Mouse (Mus musculus) lung, postnatal 0 days (tissue): ENCODE measurements around the gene Nabp1. TPM values are rescaled to one million over a fixed set of nuclear protein-coding genes. Genes with fewer than 3 reads are reported as not detected.

Source experiments
- ATAC-seq: fragments of 200-750 bp; cut with Nextera tagmentation; 2 replicates; pipeline ENCODE4 v1.8.0; 2017; ENCODE audit warnings: moderate library complexity
- DNase-seq: peaks from one replicate; pipeline ENCODE4 v3.0.0-alpha.2; 2016; ENCODE audit warnings: low spot score
- H3K27ac ChIP-seq: fragments of 300-500 bp; sonication (generic); 2 replicates; pipeline ENCODE4 v1.5.1; 2014; ENCODE audit warnings: antibody characterized with exemption, mild to moderate bottlenecking, low read length, mixed read lengths
- H3K27me3 ChIP-seq: fragments of 300-500 bp; sonication (generic); replicated peaks from 2 replicates; pipeline ENCODE4 v1.6.1; 2014; ENCODE audit warnings: low read length, mixed read lengths; ENCODE audit not compliant: insufficient read depth
- H3K36me3 ChIP-seq: fragments of 300-500 bp; sonication (generic); 2 replicates; pipeline ENCODE4 v1.6.1; 2014; ENCODE audit warnings: low read length, mixed read lengths; ENCODE audit not compliant: insufficient read depth
- H3K4me1 ChIP-seq: fragments of 300-500 bp; sonication (generic); 2 replicates; pipeline ENCODE4 v1.6.1; 2014; ENCODE audit warnings: antibody characterized with exemption, low read depth, low read length, mixed read lengths; ENCODE audit not compliant: insufficient read depth
- H3K4me2 ChIP-seq: fragments of 300-500 bp; sonication (generic); replicated peaks from 2 replicates; pipeline ENCODE4 v1.6.1; 2014; ENCODE audit warnings: low read depth, mild to moderate bottlenecking, low read length, moderate library complexity, mixed read lengths
- H3K4me3 ChIP-seq: fragments of 300-500 bp; sonication (generic); 2 replicates; pipeline ENCODE4 v1.5.1; 2014; ENCODE audit warnings: low read depth, low read length
- H3K9ac ChIP-seq: fragments of 300-500 bp; sonication (generic); replicated peaks from 2 replicates; pipeline ENCODE4 v1.6.1; 2014; ENCODE audit warnings: low read depth, mild to moderate bottlenecking
- H3K9me3 ChIP-seq: fragments of 300-500 bp; sonication (generic); 2 replicates; pipeline ENCODE4 v1.6.1; 2016; ENCODE audit warnings: low read length, mixed read lengths
- CTCF ChIP-seq: IDR thresholded peaks from 2 replicates; pipeline ENCODE4 v1.5.1; 2016; ENCODE audit warnings: antibody characterized with exemption, mild to moderate bottlenecking
- EP300 ChIP-seq: IDR thresholded peaks from 2 replicates; pipeline ENCODE4 v1.6.1; 2016; ENCODE audit warnings: antibody characterized with exemption, mild to moderate bottlenecking, control low read depth
- WGBS: fragments of 180-500 bp; shearing (Covaris S2); extraction: QIAGEN DNeasy Blood & Tissue Kit; methylation state at CpG from one replicate; pipeline ENCODE4 v1.1.7; 2014; 5-methylcytosine and 5-hydroxymethylcytosine counted together
- polyA plus RNA-seq: library from polyadenylated mRNA; unstranded; fragments of >200 nt; fragmentation: Nextera tagmentation; extraction: Ambion mirVana; gene quantifications from 2 replicates; pipeline ENCODE4 v1.2.1, GENCODE M21; 2015

The Nabp1 gene
- polyA plus RNA-seq, 1 experiment from 2014 or later = 20.0 TPM

DNA sequence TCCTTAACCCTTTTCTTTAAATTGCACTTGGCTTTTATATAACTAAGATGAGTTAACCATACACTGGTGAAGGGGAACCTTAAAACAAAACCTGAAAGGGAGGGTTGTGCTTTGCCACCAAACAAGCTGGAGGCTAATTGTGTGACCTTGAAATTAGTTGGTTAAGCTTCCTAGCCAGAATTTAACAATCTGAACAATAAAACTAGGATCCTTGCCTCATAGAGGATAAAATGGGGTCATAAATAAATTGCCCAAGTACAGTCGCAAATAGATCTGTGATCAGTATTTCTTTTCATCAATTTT, 753 bp upstream of the Nabp1 start:
- no peaks in the 10 kb centered on the region for H3K36me3 ChIP-seq
- no peaks in the 10 kb centered on the region for H3K9me3 ChIP-seq
- ATAC-seq (no peak), DNase-seq (no peak)
- peak overlapping the region; percentile 70 for H3K4me3 ChIP-seq
- no peaks in the 10 kb centered on the region for H3K27me3 ChIP-seq
- peak overlapping the region; percentile 62 for H3K4me2 ChIP-seq
- H3K4me1 ChIP-seq = no peaks in the 10 kb centered on the region; the same call in 1 of the 2 replicates
- peak overlapping the region; percentile 73 for H3K9ac ChIP-seq
- 79% methylated on average over 1 of the region's 1 CpGs for WGBS
- peak overlapping the region; percentile 92 for H3K27ac ChIP-seq
- TF ChIP-seq CTCF (no peak), EP300 (no peak)

DNA sequence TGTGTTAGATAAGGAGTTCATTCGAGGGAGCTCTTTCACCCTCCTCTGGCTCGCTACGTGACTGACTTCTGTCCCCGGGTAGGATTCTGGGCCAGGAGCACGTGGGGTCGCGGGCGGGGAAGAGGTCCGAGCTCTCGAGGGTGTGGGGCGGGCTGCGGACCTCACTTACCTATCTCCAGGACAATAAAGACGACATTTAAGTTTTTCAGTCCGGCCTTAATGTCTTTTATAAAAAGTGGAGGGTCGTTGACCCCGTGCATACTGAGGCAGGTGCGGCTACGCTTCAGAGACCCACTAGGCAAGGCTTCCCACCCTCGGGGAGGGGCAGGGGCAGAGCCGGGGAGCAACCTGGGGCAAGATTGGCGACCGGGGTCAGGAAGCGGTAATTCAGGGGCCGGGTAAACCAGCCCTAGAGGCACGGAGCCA, 556 bp downstream of the Nabp1 start:
- ATAC-seq = peak; percentile 10
- Histone ChIP-seq H3K4me2 (peak overlapping the region; percentile 90), H3K9ac (peak overlapping the region; percentile 64), H3K4me3 (peak overlapping the region; percentile 70), H3K27ac (peak overlapping the region; percentile 93), H3K4me1 (no peaks in the 10 kb centered on the region; the same call in 1 of the 2 replicates), H3K27me3 (no peaks in the 10 kb centered on the region), H3K36me3 (no peaks in the 10 kb centered on the region), H3K9me3 (no peaks in the 10 kb centered on the region)
- TF ChIP-seq EP300 (no peak), CTCF (no peak)
- DNase-seq = no peak
- WGBS = under 1% methylated on average over 25 of the region's 25 CpGs

DNA sequence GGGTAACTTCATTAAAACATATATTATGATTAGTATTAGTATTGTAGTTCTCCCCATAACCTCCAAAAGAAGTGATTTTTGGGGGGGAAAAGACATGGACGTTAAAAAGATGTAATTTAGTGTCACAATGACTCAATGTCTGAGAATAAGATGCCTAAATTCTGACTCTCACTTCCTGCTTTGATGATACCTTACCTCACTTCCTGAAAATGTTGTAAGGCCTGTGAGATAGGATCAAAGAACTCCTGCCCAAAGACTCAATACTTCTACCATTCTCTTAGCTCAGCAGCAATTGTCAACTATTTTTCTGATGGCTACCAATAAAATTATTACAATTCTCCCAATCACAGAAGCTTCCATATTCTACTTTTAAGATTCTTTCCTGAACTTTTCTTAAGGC, 1.8 kb downstream of the Nabp1 start:
- Histone ChIP-seq H3K4me1 (no peaks in the 10 kb centered on the region; the same call in 1 of the 2 replicates), H3K36me3 (no peaks in the 10 kb centered on the region), H3K27me3 (no peaks in the 10 kb centered on the region), H3K9me3 (no peaks in the 10 kb centered on the region), H3K27ac (no peak overlapping the region), H3K4me3 (no peak overlapping the region), H3K9ac (no peak overlapping the region), H3K4me2 (no peak overlapping the region)
- DNase-seq (peak; percentile 36), ATAC-seq (no peak)
- TF ChIP-seq EP300 (no peak), CTCF (no peak)
- 63% methylated on average over 1 of the region's 1 CpGs for WGBS

DNA sequence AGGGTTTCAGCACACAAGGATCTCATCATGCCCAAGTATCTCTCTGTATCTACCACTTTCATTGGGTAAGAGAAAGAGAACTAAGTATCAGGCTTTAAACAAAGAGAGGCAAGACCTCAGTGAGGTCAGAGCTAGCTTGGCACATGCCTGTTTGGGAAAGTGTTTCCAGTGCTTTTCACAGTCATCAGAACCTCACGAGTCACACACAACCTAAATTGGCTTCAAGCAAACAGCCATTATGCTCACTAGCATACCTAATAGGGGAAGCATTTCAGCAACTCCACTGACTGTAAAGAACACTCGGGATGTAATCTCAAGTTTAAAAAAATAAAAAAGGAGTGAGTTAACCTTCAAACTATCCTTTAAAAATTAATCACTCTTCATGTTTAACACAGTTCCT, 10.1 kb downstream of the Nabp1 start:
- no peaks in the 10 kb centered on the region for H3K36me3 ChIP-seq
- no peak overlapping the region for H3K4me2 ChIP-seq
- DNase-seq (peak; percentile 22), ATAC-seq (no peak)
- 29% methylated on average over 2 of the region's 2 CpGs for WGBS
- no peak overlapping the region for H3K27ac ChIP-seq
- TF ChIP-seq EP300 (no peak), CTCF (no peak)
- no peak overlapping the region for H3K9ac ChIP-seq
- no peak overlapping the region for H3K4me3 ChIP-seq
- no peaks in the 10 kb centered on the region for H3K4me1 ChIP-seq
- no peaks in the 10 kb centered on the region for H3K27me3 ChIP-seq
- no peaks in the 10 kb centered on the region for H3K9me3 ChIP-seq

DNA sequence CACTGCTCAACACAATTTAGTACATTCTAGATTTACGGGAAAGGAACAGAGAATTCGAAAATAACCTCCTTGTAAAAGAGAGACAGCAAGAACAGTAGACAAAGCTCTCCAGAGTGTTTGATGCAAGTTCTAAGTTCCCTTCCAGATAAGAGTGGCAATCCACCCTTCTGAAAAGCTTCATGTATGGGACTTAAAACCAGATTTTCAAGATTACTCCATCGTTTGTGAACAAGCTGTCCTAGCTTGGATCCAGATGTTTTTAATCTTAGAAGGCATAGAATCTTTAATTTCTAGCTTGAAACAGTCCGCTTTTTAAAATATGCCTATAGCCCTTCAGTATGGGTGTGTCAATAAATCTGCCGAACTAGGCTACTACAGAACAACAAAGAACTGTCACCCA, 11.0 kb downstream of the Nabp1 start:
- no peak for ATAC-seq
- no peak for DNase-seq
- H3K9ac ChIP-seq = no peak overlapping the region
- TF ChIP-seq EP300 = no peak
- TF ChIP-seq CTCF = no peak
- no peak overlapping the region for H3K4me2 ChIP-seq
- H3K9me3 ChIP-seq = no peaks in the 10 kb centered on the region
- H3K4me3 ChIP-seq = no peak overlapping the region
- H3K27me3 ChIP-seq = no peaks in the 10 kb centered on the region
- no peaks in the 10 kb centered on the region for H3K4me1 ChIP-seq
- no peaks in the 10 kb centered on the region for H3K36me3 ChIP-seq
- no peak overlapping the region for H3K27ac ChIP-seq
- 65% methylated on average over 5 of the region's 5 CpGs for WGBS

DNA sequence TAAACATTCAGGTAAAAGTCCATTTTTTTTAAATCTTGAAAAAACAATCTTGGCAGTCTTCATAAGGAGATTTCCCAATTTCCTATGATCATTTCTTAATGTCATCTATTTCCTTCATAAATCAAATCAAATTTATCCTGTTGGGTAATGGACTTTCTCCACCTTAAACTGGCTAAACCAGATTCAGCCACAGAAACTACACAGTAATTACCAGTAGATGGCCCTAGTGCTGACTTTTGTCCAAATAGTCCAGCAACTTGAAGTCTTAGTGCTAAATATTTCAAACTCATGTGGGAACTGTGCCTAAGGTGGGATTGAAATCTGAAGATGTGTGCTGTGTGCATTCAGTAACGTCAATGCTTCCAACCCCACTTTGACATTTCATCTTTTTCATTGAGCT, 11.8 kb downstream of the Nabp1 start:
- Histone ChIP-seq H3K4me3 (no peak overlapping the region), H3K4me2 (no peak overlapping the region), H3K9ac (no peak overlapping the region), H3K4me1 (no peaks in the 10 kb centered on the region), H3K27ac (no peak overlapping the region), H3K36me3 (no peaks in the 10 kb centered on the region), H3K9me3 (no peaks in the 10 kb centered on the region), H3K27me3 (no peaks in the 10 kb centered on the region)
- WGBS = 15% methylated on average over 1 of the region's 1 CpGs
- DNase-seq = peak; percentile 67
- ATAC-seq = no peak; the same call in 1 of the 2 replicates
- TF ChIP-seq EP300 = no peak
- peak; percentile 72 for TF ChIP-seq CTCF

DNA sequence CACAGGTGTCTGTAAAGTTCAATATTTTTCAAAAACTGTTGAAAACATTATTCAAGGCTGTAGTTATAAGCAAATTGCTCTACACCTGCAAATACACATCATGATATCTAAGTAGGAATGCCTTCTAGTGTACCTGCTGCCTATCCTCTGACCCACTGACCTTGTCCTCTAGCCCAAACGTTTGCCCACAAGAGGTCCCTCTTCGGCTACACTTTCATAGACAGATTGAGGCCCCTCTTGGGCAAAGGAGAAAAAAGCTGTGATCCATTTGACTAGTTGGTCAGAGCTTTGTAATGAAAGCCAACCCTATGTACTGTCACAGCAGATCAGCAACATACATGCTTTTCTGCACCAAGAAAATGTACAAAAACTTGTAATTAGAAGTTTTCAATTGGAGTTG, 12.9 kb downstream of the Nabp1 start:
- H3K36me3 ChIP-seq = no peaks in the 10 kb centered on the region
- H3K27me3 ChIP-seq = no peaks in the 10 kb centered on the region
- no peak overlapping the region for H3K4me3 ChIP-seq
- H3K9me3 ChIP-seq = no peaks in the 10 kb centered on the region
- TF ChIP-seq EP300 (no peak), CTCF (peak; percentile 36)
- H3K27ac ChIP-seq = no peak overlapping the region
- ATAC-seq (no peak), DNase-seq (no peak)
- 28% methylated on average over 2 of the region's 2 CpGs for WGBS
- no peak overlapping the region for H3K9ac ChIP-seq
- H3K4me1 ChIP-seq = no peaks in the 10 kb centered on the region
- no peak overlapping the region for H3K4me2 ChIP-seq
